Mouse (Mus musculus): ENCODE data around the gene Nsmce4a. TPM values are rescaled to one million over a fixed set of nuclear protein-coding genes. Genes with fewer than 3 reads are reported as not detected.
"Not testable (repeated sequence)": the region's sequence is repeated elsewhere in the genome, so short reads cannot be mapped to it uniquely, and the experiment has no call there.

Nsmce4a gene
- total RNA-seq (2021), result 10 to 100 TPM; 36.3 to 36.6 TPM

DNA sequence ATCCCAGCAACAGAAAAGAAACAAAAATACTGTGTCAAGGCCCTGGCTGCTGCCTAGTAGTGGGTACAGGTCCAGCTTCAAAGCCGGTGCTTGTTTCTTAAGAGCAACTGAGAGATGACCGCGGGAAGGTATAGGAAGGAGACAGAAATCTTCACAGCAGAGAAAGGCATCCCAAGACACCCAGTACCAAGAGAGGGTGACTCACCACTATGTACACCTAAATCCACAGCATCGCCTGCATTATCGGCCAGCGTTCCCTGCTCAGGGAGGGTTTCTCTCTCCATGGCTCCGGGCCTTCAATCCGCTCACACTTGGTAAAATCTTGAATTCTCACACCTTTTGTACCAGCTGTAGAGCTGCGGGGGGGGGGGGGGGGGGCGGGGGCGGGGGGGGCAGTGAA, at the start of gene Nsmce4a:
Gene Nsmce4a (minus strand): TSS at position 298 of the 400 bp plus-strand sequence.
- no peak for DNase-seq (ENCODE audit: extremely low spot score in 1 of 2, low spot score in 1 of 2)

DNA sequence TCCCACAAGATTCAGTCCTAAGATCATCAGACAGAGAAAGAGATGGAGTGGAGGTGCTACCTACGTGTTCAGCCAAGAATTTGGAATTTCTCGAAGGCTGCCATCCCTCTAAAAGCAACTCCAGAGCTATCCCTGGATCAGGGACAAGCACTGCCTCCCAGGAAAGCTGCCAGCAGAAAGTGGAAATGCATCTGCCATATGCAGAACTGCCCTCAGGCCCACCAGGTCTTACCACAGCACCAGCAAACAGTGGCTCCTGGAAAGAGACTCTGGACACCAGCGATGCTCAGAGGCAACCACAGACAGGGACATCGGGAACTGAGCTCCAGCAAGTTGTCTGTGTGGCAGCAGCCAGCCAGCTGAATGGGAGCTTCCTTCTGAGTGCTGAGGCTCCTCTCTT, 49.4 kb upstream of the Nsmce4a start:
- no peak for DNase-seq (ENCODE audit: extremely low spot score in 1 of 2, low spot score in 1 of 2)

- no peak for DNase-seq (ENCODE audit: extremely low spot score in 1 of 2, low spot score in 1 of 2)
Observed at GRCm38 (mm10) chr7:130621953-130622352, 49.0 kb upstream of the Nsmce4a start.

GRCm38 (mm10) chr7:130621068-130621467, 48.1 kb upstream of the Nsmce4a start:
- DNase-seq (ENCODE audit: extremely low spot score in 1 of 2, low spot score in 1 of 2), result no peak

DNA sequence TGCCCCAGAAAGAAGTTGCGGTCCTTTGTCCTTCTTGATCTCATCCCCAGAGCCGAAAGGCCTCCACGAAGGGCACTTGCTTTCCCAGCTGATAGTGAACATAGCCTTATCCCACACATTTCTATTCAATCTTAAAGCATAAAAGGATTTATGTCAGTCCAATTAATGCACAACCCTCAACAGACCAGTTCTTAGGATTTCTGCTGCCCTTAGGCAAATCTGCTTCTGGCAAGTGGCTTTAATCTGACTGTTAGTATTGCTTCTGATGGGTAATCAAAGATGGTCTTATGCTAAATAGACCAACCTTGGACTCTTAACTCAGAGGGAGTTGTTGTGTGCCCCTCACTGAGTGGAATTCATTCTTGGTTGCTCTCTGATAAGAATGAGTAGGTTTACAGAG, 44.7 kb upstream of the Nsmce4a start:
- DNase-seq (ENCODE audit: extremely low spot score in 1 of 2, low spot score in 1 of 2), result no peak

GRCm38 (mm10) chr7:130613973-130614372, 41.1 kb upstream of the Nsmce4a start:
- no peak for DNase-seq (ENCODE audit: extremely low spot score in 1 of 2, low spot score in 1 of 2)

DNA sequence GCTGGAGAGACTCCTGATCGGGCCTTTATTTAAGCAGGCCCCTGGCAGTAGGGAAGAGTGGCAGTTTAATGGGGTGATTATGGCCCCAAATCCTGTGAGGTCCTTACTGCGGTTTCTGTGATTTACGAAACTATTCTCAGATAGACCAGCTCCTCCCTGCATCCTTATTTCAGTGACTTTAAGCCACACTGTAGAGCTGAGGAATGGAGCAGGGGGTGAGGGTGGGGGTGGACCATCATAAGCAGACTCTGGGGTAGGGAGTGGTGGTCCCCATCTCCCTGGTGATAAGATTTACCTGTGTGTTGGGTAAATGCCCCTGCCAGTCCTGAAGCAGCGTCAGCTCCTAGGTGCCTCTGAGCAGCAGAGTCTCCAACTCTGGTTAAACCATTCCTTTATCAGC, 34.0 kb upstream of the Nsmce4a start:
- DNase-seq (ENCODE audit: extremely low spot score in 1 of 2, low spot score in 1 of 2), result no peak

- no peak for DNase-seq (ENCODE audit: extremely low spot score in 1 of 2, low spot score in 1 of 2)
Observed at GRCm38 (mm10) chr7:130605111-130605510, 32.2 kb upstream of the Nsmce4a start.

DNA sequence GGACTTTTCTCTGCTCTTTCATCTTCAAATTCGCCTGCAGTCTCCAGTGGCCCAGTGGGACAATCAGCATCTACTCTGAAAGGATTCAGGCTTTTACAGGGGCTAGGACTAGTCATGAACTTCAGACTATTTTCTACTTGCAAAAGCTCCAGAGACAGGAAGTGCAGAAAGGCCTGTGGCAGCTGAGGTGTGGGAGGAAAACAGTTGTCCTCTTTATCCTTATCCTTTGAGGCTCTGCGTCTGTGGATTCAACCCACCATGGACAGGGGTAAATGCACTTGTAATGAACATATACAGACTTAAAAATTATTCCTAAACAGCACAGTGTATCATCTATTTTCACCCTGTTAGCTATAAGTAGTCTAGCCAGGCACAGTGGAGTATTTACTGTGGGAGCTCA, 31.5 kb upstream of the Nsmce4a start:
- DNase-seq (ENCODE audit: extremely low spot score in 1 of 2, low spot score in 1 of 2), result no peak

- DNase-seq (ENCODE audit: extremely low spot score in 1 of 2, low spot score in 1 of 2), result no peak
Observed at GRCm38 (mm10) chr7:130603556-130603955, 30.6 kb upstream of the Nsmce4a start.

DNA sequence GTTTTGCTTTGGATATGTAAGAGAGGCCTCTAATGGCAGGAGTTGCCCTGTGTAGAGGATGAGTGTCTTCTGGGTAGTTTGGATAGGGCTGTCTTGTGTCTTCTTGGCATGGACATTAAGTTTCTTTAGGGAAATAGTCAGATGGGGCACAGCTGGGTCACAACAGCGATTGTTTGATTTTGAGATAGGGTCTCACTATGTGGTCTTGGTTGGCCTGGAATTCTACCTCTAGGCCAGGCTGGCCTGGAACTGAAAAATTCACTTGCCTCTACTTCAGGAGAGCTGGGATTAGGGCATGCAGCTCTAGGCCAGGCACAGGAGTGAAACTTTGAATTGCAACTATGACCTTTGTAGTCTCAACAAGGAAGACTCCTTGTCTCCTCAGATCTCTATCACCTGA, 29.9 kb upstream of the Nsmce4a start:
- no peak for DNase-seq (ENCODE audit: extremely low spot score in 1 of 2, low spot score in 1 of 2)

GRCm38 (mm10) chr7:130600546-130600945, 27.6 kb upstream of the Nsmce4a start:
- no peak for DNase-seq (ENCODE audit: extremely low spot score in 1 of 2, low spot score in 1 of 2)

DNA sequence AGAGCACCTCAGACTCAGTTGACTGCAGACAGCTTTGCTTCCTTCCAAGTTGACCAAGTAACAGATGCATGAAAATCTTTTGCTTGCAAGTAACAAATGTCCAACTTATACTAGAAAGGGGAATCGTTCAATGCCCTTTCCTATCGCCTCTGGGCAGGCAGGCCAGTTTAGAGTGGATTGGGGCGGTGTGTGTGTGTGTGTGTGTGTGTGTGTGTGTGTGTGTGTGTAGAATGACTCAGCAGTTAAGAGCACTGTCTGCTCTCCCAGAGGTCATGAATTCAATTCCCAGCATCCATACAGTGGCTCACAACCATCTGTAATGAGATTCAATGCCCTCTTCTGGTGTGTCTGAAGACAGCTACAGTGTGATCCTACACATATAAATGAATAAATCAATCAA, 27.2 kb upstream of the Nsmce4a start:
- no peak for DNase-seq (ENCODE audit: extremely low spot score in 1 of 2, low spot score in 1 of 2)

DNA sequence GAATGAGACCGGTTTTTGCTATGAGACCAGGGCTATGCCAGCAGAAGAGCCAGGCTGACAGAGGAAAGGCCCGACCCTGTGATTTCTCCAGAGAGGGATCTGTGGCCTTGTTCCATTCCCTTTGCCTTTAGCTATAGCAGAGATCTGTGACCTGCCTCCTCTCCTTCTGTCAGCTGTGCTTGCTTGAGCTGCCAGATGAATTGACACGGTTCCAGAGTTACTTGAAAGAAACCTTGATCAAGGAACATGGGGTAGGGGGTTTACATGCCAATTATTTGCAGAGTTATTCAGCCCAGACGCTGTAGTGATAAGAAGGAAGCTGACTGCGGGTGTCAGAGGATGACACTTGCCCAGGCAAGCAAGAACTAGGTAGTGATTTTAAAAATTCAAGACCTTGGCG, 24.6 kb upstream of the Nsmce4a start:
- DNase-seq (ENCODE audit: extremely low spot score in 1 of 2, low spot score in 1 of 2), result no peak

DNA sequence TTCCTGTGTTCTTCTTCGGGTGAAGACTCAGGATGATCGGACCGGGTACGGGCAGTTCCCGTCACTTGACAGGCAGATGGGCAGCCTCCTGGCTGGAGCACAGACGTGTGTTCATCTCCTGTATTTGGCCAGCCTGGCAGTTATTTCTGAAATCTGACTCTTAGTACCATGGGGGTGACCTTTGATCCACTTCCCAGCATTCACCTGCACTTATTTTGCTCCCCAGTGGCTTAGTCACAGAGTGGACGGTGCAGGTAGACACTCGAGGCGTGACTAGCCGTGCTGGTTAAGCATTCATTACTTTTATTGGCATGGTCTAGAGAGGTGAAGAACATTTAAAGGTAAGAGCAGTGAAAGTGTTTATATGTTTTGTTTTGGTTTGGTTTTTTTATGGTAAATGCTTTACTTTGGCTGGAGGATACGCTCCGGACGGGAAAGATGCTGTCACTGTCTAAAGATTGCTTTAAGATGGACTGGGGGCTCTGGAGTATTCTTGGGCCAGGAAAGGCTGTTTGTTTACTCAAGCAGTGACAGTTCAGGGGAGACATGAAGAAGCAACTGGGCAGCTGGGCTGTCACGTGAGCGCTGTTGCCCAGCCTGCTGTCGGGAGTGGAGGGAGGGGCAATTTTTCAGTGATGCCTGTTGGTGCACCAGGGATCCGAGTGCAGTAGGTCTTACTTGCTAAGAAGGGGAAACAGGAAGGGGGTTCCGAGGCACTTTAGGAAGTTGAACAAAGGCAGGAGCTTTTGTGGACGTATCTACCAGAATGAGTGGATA, 23.3 kb upstream of the Nsmce4a start:
- not testable (repeated sequence) for DNase-seq (ENCODE audit: extremely low spot score in 1 of 2, low spot score in 1 of 2)

DNA sequence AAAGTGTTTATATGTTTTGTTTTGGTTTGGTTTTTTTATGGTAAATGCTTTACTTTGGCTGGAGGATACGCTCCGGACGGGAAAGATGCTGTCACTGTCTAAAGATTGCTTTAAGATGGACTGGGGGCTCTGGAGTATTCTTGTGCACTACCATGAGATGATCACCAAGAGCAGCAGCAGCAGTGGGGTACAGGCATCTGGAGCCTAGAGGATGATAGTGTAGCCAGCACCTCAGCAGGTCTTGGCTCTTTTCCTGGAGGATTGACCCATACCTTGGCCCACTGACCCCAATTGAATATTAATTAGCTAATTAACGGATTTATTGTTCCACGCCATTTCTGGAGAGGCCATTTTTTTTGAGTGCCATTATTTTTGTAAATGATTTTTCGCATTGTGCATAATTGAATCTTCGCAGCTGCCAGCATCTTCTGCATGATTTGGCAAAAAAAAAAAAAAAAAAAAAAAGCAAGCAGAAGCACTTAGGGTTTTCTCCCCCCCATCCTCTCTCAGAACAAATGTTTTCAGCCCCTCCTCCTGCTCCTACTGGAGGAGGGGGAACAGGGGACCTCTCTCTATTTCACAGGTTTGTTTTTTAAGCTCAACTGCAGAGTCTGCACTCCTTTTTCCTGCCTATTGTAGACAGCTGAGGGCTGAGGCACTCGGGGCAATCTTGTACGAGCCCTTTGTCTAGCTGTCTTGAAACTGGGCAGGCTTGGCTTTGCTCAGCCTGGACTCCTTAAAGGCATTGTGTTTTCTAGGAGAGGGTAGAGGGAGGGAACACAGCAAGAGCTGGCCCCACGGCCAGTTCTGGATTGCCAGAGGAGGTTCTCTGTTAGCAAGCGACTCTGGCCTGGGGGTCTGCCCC, 20.7 kb upstream of the Nsmce4a start:
- not testable (repeated sequence) for DNase-seq (ENCODE audit: extremely low spot score in 1 of 2, low spot score in 1 of 2)

- not testable (repeated sequence) for DNase-seq (ENCODE audit: extremely low spot score in 1 of 2, low spot score in 1 of 2)
Observed at GRCm38 (mm10) chr7:130592975-130593374, 20.1 kb upstream of the Nsmce4a start.

DNA sequence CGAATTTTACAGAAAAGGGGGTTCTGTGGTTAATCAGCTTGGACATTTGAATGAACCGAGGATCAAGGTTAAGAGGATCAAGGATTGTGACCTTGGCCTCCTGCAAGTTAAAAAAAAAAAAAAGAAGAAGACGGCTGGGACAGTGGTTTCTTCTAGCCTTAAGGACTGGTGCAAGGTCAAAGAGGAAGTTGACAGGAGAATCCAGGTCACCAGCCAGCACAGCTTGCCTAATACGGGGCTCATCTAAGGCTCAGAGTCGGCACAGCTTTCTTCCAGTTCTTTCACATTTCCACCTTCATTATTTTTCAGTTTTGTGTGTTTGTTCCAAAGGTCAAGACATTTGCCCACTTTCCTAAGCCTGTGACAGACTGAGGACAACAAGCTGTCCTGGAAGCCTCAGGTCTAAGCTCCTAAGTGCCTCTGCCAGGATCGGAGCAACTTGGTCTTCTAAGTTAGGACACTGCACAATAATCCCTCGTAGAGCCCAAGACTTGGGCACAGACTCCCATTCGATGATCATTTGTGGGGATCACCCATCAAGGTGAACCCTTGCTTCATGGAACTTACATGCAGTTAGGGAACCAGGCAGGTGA, 18.0 kb upstream of the Nsmce4a start:
- no peak for DNase-seq (ENCODE audit: extremely low spot score in 1 of 2, low spot score in 1 of 2)

DNA sequence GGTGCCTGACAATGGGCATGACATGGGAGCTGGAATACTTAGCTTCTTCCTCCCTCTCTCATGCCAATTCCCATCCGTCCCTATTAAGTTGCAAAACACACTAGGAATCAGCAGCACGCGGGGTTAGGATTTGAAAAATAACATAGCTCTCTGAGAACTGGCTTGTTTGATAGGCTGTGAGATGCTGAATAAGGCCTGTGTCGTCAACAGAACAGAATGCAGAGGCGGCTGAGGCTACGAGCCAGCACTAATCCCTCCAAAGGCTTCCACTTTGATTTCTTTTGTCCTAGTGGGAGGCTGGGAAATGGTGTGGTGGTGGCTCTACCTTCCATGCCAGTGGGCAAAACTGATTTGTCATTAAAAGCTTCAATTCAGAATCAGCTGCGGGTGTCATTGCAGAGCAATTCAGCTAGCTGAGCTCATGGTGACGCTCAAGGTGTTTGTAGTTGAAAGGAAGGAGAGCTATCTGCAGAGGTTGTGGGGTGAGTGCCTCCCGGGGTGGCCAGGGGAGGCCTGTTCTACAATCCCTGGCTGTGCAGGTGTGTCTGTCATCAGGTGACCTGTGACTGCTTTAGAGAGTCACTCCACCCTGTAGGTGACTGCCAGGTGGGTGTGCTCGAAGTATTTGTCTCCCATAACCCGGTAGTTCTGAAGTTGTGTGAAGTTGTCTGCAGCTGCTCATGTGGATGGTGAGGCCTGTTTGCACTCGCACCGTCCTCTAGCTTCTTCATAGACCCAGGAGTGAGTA, 17.3 kb upstream of the Nsmce4a start:
- no peak for DNase-seq (ENCODE audit: extremely low spot score in 1 of 2, low spot score in 1 of 2)

GRCm38 (mm10) chr7:130586521-130587072, 13.7 kb upstream of the Nsmce4a start:
- DNase-seq (ENCODE audit: extremely low spot score in 1 of 2, low spot score in 1 of 2), result no peak
